Mouse (Mus musculus) liver, embryonic 12.5 days (tissue): ENCODE data around the gene Hivep3. TPM values are rescaled to one million over a fixed set of nuclear protein-coding genes. Genes with fewer than 3 reads are reported as not detected.

Source experiments
- ATAC-seq: fragments of 200-750 bp; cut with Nextera tagmentation; 2 replicates; pipeline ENCODE4 v1.8.0; 2017; ENCODE audit warnings: moderate number of reproducible peaks, mild to moderate bottlenecking, moderate library complexity
- H3K27ac ChIP-seq: fragments of 300-500 bp; sonication (generic); 2 replicates; pipeline ENCODE4 v1.5.1; 2016; ENCODE audit warnings: mild to moderate bottlenecking
- H3K27me3 ChIP-seq: fragments of 300-500 bp; sonication (generic); replicated peaks from 2 replicates; pipeline ENCODE4 v1.6.1; 2016; ENCODE audit warnings: mild to moderate bottlenecking, moderate library complexity
- H3K36me3 ChIP-seq: fragments of 300-500 bp; sonication (generic); 2 replicates; pipeline ENCODE4 v1.6.1; 2016; ENCODE audit warnings: mild to moderate bottlenecking, moderate library complexity
- H3K4me1 ChIP-seq: fragments of 300-500 bp; sonication (generic); 2 replicates; pipeline ENCODE4 v1.6.1; 2016
- H3K4me2 ChIP-seq: fragments of 300-500 bp; sonication (generic); 2 replicates; pipeline ENCODE4 v1.6.1; 2016; ENCODE audit warnings: mild to moderate bottlenecking, moderate library complexity
- H3K4me3 ChIP-seq: fragments of 300-500 bp; sonication (generic); 2 replicates; pipeline ENCODE4 v1.5.1; 2016; ENCODE audit warnings: mild to moderate bottlenecking, moderate library complexity
- H3K9ac ChIP-seq: fragments of 300-500 bp; sonication (generic); 2 replicates; pipeline ENCODE4 v1.6.1; 2016; ENCODE audit warnings: mild to moderate bottlenecking, moderate library complexity
- H3K9me3 ChIP-seq: fragments of 300-500 bp; sonication (generic); replicated peaks from 2 replicates; pipeline ENCODE4 v1.6.1; 2016; ENCODE audit warnings: mild to moderate bottlenecking, moderate library complexity
- WGBS: fragments of 180-500 bp; shearing (Covaris S2); methylation state at CpG from one replicate; pipeline ENCODE4 v1.1.7; 2016; ENCODE audit not compliant: insufficient replicate concordance; 5-methylcytosine and 5-hydroxymethylcytosine counted together
- polyA plus RNA-seq: library from polyadenylated mRNA; unstranded; fragments of >200 nt; fragmentation: Nextera tagmentation; extraction: Ambion mirVana; gene quantifications from 2 replicates; pipeline ENCODE4 v1.2.1, GENCODE M21; 2016

Gene Hivep3
- polyA plus RNA-seq, 1 experiment from 2014 or later = 2.9 TPM

DNA sequence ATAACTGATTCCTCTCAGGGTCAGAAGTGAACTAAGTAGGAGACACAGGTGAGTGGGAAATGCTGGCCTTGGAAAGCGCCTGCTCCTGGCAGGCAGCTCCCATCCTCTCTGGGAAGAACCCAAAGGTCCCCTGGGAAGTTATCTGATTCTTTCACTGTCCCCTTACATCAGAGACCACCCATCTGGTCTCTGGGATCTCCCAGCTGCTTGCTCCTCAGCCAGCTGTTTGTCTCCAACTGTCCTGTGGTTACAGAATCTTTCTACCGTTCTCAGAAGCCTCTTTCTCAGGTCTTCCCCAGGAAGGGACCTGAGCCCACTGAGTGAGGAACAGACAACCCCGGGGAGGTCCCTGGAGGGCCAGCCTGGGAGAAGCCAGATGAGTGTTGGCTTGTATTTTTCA lies 288.8 kb downstream of the Hivep3 start:
- 30% methylated on average over 3 of the region's 3 CpGs for WGBS
- ATAC-seq = no peak
- H3K27ac ChIP-seq = no peak overlapping the region
- H3K9me3 ChIP-seq = no peaks in the 10 kb centered on the region
- H3K4me2 ChIP-seq = no peak overlapping the region
- H3K27me3 ChIP-seq = 0 out of 2 replicates have a peak, but pooled peaks cover 5% of the 10 kb centered on the region
- H3K4me3 ChIP-seq = no peak overlapping the region
- H3K36me3 ChIP-seq = no peaks in the 10 kb centered on the region
- H3K4me1 ChIP-seq = no peaks in the 10 kb centered on the region
- H3K9ac ChIP-seq = no peak overlapping the region

DNA sequence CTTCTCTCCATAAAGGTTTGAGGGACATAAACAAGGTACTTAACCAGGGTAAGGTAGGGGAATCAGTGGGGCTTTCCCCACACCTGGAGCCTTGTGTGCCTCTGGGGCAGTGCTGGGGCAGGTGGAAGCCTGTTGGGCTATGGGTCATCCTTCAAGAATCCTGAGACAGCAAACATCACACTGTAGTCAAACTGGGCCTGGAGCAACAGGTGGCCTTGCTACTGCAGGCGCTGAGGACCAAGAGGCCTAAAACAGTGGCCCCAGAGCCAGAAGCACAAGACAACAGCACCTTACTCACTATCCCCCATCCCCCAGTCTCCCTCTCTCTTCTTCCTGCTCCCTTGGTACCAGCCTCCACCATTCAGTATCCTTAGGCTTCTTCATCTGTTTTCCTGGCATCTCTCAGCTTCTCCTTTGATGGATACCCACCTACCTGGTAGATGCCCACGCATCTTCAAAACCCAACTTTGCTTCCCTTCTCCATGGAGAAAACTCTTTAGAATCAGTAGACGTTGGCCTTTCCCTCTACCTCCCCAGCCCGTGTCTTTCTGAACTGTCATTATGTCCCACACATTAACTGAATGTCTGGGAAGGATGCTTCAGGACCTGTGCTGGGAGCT lies 289.7 kb downstream of the Hivep3 start:
- no peaks in the 10 kb centered on the region for H3K4me1 ChIP-seq
- 54% methylated on average over 4 of the region's 4 CpGs for WGBS
- 0 out of 2 replicates have a peak, but pooled peaks cover 5% of the 10 kb centered on the region for H3K27me3 ChIP-seq
- H3K36me3 ChIP-seq = no peaks in the 10 kb centered on the region
- H3K9me3 ChIP-seq = no peaks in the 10 kb centered on the region
- H3K4me3 ChIP-seq = no peak overlapping the region
- H3K4me2 ChIP-seq = no peak overlapping the region
- no peak overlapping the region for H3K9ac ChIP-seq
- ATAC-seq = no peak
- H3K27ac ChIP-seq = no peak overlapping the region

DNA sequence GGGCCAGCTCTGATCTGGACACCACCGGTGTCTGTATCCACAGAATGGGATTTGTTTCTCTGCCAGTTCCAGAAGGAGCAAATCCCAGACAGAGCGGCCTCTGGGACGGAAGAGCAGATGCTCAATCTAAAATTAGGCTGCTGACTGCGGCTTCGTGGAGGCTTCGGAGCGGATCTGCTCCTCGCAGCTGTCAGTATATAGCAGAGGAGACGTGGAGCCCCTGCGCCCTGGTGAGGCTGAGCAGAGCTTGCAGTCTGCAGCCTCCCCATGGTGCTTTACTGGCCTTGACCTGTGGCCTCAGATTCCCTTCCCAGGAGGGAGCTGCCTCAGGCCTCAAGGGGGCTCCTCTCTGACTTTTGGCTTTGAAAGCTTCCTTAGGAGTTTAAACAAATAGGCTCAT lies 290.5 kb downstream of the Hivep3 start:
- no peak overlapping the region for H3K9ac ChIP-seq
- no peak overlapping the region for H3K4me2 ChIP-seq
- H3K4me1 ChIP-seq = no peaks in the 10 kb centered on the region
- ATAC-seq = no peak
- 58% methylated on average over 10 of the region's 10 CpGs for WGBS
- H3K36me3 ChIP-seq = no peaks in the 10 kb centered on the region
- H3K27me3 ChIP-seq = 0 out of 2 replicates have a peak, but pooled peaks cover 5% of the 10 kb centered on the region
- no peak overlapping the region for H3K27ac ChIP-seq
- no peak overlapping the region for H3K4me3 ChIP-seq
- no peaks in the 10 kb centered on the region for H3K9me3 ChIP-seq

DNA sequence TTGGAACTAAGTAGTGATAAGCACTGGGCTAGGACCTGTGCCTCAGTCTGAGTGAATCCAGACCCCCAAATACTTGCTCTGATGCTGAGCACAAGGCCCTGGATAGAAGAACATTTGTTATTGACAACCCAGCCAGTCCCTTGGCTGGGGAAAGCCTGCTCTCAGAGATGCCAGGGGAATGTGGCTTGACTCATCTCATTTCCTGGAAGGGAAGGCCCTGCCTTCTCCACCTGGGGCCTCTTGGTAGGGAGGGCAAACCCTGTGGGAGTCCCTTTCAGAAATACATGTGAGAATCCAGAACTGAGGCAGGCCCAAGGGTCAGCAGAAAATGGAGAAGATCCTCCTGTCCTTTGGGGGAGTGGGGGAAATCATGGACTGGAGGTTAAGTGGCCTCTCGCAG lies 294.1 kb downstream of the Hivep3 start:
- no peak for ATAC-seq
- no peaks in the 10 kb centered on the region for H3K9me3 ChIP-seq
- H3K4me1 ChIP-seq = no peaks in the 10 kb centered on the region
- no peaks in the 10 kb centered on the region for H3K36me3 ChIP-seq
- H3K9ac ChIP-seq = no peak overlapping the region
- peaks cover 35% of the 10 kb centered on the region for H3K27me3 ChIP-seq
- H3K4me2 ChIP-seq = no peak overlapping the region
- no peak overlapping the region for H3K27ac ChIP-seq
- no peak overlapping the region for H3K4me3 ChIP-seq
- 65% methylated on average over 1 of the region's 1 CpGs for WGBS

DNA sequence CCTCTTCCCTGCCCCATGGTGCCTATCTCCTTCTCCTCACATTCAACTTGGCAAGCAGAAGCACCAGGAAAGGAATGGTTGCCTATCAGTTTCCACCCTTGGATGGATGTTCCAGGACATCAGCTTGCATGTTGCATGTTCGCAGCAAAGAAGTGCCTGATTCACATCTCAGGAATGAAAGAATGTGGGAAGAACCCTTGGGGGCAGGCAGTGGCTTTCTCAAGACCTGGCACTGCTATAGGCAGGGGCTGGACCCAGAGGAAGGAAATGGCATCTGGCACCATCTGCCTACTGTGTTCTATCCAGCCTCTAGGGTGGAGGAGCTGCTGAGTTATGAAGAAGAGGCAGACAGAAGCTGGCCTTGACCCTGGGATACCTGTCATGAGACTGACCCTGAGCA lies 296.4 kb downstream of the Hivep3 start:
- H3K4me3 ChIP-seq = no peak overlapping the region
- H3K4me2 ChIP-seq = no peak overlapping the region
- H3K27me3 ChIP-seq = peaks cover 53% of the 10 kb centered on the region
- no peak for ATAC-seq
- H3K4me1 ChIP-seq = no peaks in the 10 kb centered on the region
- H3K36me3 ChIP-seq = no peaks in the 10 kb centered on the region
- H3K9me3 ChIP-seq = no peaks in the 10 kb centered on the region
- WGBS = 77% methylated on average over 1 of the region's 1 CpGs
- no peak overlapping the region for H3K9ac ChIP-seq
- no peak overlapping the region for H3K27ac ChIP-seq

DNA sequence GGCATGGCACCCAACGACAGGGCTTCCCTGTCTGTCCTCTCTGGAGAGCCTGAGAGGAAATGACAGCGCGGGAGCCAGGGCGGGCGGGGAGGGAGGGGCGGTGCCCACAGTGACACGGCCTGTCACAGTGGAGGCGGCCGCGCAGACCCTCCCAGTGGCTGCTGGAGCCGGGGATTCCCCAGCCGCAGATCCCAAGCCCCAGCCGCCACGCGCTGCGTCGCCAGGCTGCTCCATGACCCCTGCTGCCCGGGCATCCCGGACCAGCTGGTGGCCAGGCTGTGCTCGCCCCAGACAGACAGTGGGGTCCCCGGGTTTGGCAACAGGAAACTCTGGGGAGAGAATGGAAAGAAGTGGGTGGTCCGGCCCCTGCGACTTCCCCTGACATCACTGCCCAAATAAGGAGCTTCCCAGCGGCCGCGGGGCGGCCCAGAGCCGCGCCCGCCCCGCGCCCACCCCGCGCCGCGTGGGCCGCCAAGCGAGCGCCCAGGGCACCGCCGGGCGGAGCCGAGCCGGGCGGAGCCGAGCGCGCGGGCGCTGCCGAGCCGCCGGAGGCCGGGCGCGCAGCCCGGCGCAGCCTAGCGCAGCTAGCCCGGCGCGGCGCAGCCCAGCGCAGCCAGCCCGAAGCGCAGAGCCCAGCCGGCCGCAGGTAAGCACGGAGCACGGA lies 298.9 kb downstream of the Hivep3 start:
- no peak overlapping the region for H3K27ac ChIP-seq
- H3K9ac ChIP-seq = no peak overlapping the region
- peaks cover 65% of the 10 kb centered on the region for H3K27me3 ChIP-seq
- no peaks in the 10 kb centered on the region for H3K4me1 ChIP-seq
- peak overlapping the region; percentile 47 for H3K4me3 ChIP-seq
- H3K4me2 ChIP-seq = peak overlapping the region; percentile 71
- no peaks in the 10 kb centered on the region for H3K36me3 ChIP-seq
- no peaks in the 10 kb centered on the region for H3K9me3 ChIP-seq
- 0% methylated on average over 57 of the region's 70 CpGs for WGBS
- ATAC-seq = peak; percentile 49

DNA sequence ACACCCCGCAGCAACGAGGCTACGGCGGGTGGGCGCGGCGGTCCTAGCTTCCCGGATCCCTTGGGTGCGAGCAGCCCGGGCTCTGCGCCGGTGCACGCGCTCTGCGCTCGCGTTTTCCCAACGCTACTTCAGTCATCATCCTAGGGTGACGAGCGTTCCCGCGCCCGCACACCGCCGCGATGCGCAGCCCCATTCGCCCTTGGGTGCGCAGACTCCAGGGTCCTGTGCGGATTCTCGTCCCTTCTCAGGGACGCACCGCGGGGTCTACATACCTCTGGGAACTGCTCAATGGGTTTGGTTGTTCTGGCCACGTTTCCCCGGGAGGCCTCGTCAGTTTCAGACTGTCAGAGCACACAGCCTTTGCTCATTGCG lies 299.4 kb downstream of the Hivep3 start:
- Histone ChIP-seq H3K27me3 (peaks cover 65% of the 10 kb centered on the region), H3K4me3 (peak overlapping the region; percentile 47), H3K4me2 (peak overlapping the region; percentile 71), H3K4me1 (no peaks in the 10 kb centered on the region), H3K9me3 (no peaks in the 10 kb centered on the region), H3K27ac (no peak overlapping the region), H3K36me3 (no peaks in the 10 kb centered on the region), H3K9ac (no peak overlapping the region)
- 1% methylated on average over 38 of the region's 38 CpGs for WGBS
- no peak for ATAC-seq

DNA sequence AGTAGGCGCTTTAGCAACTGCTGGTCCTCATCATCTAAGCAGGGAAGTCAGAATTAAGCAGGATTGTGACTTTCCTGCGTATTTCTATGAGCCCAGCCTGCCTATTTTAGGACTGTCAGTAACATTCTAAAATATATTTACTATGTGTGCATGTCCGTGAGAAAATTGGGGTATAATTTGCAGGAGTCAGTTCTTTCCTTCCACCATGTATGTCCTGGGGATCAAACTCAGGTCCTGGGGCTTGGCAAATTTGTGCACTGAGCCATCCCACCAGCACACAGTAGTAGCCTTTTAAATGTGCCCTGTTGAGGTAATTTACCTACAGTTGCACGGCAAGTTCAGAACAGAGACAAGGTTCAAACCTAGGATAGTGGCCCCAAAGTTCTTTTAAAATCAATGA lies 302.7 kb downstream of the Hivep3 start:
- Histone ChIP-seq H3K9ac (no peak overlapping the region), H3K9me3 (no peaks in the 10 kb centered on the region), H3K4me1 (no peaks in the 10 kb centered on the region), H3K27me3 (peaks cover 48% of the 10 kb centered on the region), H3K4me3 (no peak overlapping the region), H3K4me2 (no peak overlapping the region), H3K27ac (no peak overlapping the region), H3K36me3 (no peaks in the 10 kb centered on the region)
- 67% methylated on average over 4 of the region's 4 CpGs for WGBS
- ATAC-seq = no peak

DNA sequence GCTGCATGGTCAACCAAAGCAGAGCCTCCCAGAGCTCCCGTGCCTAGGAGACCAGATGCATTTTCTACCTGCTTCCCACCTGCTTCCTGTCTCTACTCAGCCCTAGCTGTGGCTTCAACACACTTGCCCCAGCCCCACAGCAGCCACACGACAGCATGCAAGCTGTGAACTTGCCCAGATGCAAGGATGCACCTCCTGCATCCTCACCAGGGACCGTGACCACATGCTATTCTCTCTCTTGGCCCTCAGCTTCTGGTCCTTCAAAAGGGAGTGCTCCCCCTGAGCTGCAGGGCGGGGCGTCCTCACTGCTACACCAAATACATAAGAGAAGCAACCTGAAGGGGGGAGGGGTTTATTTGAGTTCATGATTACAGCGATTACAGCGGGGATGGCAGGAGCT lies 303.4 kb downstream of the Hivep3 start:
- H3K27me3 ChIP-seq = peaks cover 41% of the 10 kb centered on the region
- ATAC-seq = no peak

DNA sequence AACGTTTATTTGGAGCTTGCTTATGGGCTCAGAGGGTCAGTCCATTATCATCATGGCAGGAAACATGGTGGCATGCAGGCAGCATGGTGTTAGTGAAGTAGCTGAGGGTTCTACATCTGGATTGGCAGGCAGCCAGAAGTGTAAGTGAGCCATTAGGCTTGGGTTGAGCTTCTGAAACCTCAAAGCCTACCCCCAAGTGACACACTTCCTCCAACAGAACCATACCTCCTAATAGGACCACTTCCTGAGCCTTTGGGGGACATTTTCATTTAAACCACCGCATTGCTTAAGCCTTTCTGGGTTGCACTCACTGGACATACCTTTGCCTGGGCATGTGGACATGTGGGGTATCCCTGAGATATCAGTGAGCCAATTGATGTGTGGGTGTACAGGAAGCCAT lies 307.9 kb downstream of the Hivep3 start:
- no peak overlapping the region for H3K9ac ChIP-seq
- no peak overlapping the region for H3K4me3 ChIP-seq
- no peak overlapping the region for H3K27ac ChIP-seq
- no peak overlapping the region for H3K4me2 ChIP-seq
- H3K36me3 ChIP-seq = no peaks in the 10 kb centered on the region
- WGBS = 56% methylated on average over 2 of the region's 2 CpGs
- no peaks in the 10 kb centered on the region; the same call in 1 of the 2 replicates for H3K27me3 ChIP-seq
- no peaks in the 10 kb centered on the region for H3K4me1 ChIP-seq
- no peaks in the 10 kb centered on the region for H3K9me3 ChIP-seq
- ATAC-seq = no peak

More for the DNA sequence above, 303.4 kb downstream of the Hivep3 start:
- H3K4me2 ChIP-seq = no peak overlapping the region
- WGBS = 38% methylated on average over 7 of the region's 7 CpGs
- H3K4me3 ChIP-seq = no peak overlapping the region
- H3K4me1 ChIP-seq = no peaks in the 10 kb centered on the region
- H3K9ac ChIP-seq = no peak overlapping the region
- H3K9me3 ChIP-seq = no peaks in the 10 kb centered on the region
- no peak overlapping the region for H3K27ac ChIP-seq
- H3K36me3 ChIP-seq = no peaks in the 10 kb centered on the region

DNA sequence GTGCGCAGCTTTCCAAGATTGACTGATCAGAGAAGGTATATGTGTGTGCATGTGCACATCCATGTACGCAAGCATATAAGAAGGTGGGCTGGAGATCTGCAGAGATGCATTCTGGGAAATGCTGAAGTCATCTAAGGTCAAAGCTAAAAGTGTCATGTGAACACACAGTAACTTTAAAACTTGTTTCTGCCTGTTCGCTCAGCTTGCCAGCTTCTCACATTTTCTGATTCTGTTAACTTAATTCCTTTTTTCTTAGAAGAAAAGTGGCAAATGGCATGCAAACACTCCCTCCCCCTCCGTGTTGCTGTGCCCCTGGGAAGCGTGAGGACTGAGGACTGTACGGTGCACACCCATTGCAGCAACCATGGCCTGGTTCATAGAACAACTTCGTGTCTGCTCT lies 308.9 kb downstream of the Hivep3 start:
- no peaks in the 10 kb centered on the region for H3K36me3 ChIP-seq
- no peak overlapping the region for H3K9ac ChIP-seq
- H3K4me3 ChIP-seq = no peak overlapping the region
- H3K9me3 ChIP-seq = no peaks in the 10 kb centered on the region
- peaks cover 8% of the 10 kb centered on the region; the same call in 1 of the 2 replicates for H3K27me3 ChIP-seq
- no peak overlapping the region for H3K27ac ChIP-seq
- ATAC-seq = no peak
- no peak overlapping the region for H3K4me2 ChIP-seq
- WGBS = 67% methylated on average over 7 of the region's 7 CpGs
- H3K4me1 ChIP-seq = no peaks in the 10 kb centered on the region

DNA sequence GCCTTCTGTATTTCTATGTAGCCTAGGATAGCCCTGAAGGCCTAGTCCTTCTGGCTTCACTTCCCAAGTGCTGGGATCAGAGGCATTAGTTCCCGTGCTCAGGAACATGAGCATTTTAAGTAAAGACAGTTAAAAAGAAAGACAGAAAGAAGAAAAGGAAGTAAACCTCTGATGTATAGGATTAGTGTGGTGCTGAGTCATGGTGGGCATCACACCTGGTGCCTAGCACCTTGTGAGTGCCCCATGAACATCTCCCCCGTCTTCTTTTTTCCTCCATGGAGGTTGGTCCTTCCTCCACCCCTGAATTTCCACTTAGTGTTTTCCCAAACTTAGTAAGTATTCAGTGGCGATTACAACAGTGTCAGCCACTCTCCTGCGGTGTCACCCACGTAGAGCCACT lies 311.0 kb downstream of the Hivep3 start:
- Histone ChIP-seq H3K4me2 (no peak overlapping the region), H3K9ac (no peak overlapping the region), H3K27me3 (peaks cover 8% of the 10 kb centered on the region; the same call in 1 of the 2 replicates), H3K9me3 (no peaks in the 10 kb centered on the region), H3K36me3 (no peaks in the 10 kb centered on the region), H3K27ac (no peak overlapping the region), H3K4me1 (no peaks in the 10 kb centered on the region), H3K4me3 (no peak overlapping the region)
- no peak for ATAC-seq
- WGBS = 62% methylated on average over 5 of the region's 5 CpGs
